Mouse (Mus musculus) left cerebral cortex, adult 8-10 months (tissue): ENCODE results near the gene Eftud2. TPM values are rescaled to one million over a fixed set of nuclear protein-coding genes. Genes with fewer than 3 reads are reported as not detected.
A peak's percentile ranks its signal among the peaks of the same experiment; 100 is the strongest.

Experiments
- DNase-seq, 2 experiments: peaks; one replicate each; pipeline ENCODE4 v3.0.0; 2022; ENCODE audit warnings: low spot score in 2 of 2
- total RNA-seq, 4 experiments: library from RNA; stranded (reverse); gene quantifications; 2 replicates each; pipeline ENCODE4 v1.2.4; 2022

The Eftud2 gene
- total RNA-seq, 4 experiments from 2014 or later: 114 to 136 (median 127) TPM

- no peak for DNase-seq
These were observed 771 bp upstream of the Eftud2 start for GRCm38 (mm10) chr11:102881314-102882198.

DNA sequence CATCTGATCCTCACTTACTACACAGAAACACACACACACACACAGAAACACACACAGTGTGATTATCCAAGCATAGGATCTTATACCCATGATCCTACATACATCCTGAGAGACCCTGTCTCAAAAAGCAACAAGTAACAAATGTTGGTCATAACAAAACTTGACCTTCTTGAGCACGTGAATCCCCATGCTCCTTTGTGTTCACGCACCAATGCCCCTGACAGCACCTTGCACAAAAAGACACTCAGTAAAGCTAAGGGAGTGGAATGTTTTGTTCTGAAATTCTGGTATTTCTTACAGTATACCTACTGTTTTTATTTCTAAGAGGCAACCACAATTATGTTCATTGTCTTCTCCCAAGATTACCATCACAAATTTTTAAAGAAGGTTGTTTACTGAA is 1.2 kb downstream of the Eftud2 start:
- DNase-seq: no peak

DNA sequence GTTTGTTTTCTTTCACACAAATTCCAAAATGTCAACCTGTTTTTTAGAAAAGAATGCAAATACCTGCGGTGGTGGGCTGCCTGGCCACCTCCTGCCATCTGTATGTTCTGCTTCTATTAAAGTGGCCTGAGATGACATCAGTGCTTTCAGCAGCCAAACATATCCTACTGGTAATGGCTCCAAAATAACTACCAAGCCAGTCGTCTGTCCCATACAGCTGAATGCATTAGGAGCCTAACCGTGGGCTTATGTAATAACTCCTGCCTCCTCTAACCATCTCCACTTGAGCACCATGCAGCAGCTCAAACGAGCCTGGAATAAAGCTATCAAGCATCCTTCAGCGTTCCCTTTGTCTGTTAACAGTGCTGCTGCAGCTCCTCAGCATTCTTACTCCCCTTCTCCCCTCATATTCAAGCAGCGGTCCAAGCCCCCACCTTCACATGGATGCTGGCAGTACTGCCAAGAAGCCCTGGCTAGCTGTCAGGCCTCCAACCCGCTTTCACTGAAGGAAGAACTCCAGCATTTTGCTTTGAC is 5.9 kb downstream of the Eftud2 start:
- DNase-seq: peak; percentile 30 to 91

GRCm38 (mm10) chr11:102864272-102864671 is 16.5 kb downstream of the Eftud2 start:
- DNase-seq: no peak

- DNase-seq: peak in 1 of 2 experiments; percentile 70
These were observed 20.9 kb downstream of the Eftud2 start for GRCm38 (mm10) chr11:102859933-102860332.

GRCm38 (mm10) chr11:102858951-102859350 is 21.8 kb downstream of the Eftud2 start:
- DNase-seq: no peak

DNA sequence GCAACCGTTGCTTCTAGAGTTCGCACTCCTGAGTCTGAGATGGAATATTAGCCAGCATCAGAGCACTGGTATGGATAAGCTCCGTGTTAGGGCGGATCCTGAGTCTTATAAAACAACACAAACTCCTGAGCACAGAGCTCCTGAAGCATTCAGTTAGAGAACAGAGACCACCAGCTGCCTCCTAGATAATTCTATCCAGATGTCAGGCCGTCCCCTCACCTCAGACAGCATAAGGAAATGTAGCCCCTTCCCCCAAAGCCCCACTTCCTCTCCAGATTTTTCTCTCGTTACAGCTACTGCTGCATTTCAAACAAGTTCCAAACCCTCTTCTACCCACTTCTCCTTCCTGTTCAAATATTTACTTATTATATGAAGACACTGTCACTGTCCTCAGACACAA is 24.8 kb downstream of the Eftud2 start:
- DNase-seq: no peak

DNA sequence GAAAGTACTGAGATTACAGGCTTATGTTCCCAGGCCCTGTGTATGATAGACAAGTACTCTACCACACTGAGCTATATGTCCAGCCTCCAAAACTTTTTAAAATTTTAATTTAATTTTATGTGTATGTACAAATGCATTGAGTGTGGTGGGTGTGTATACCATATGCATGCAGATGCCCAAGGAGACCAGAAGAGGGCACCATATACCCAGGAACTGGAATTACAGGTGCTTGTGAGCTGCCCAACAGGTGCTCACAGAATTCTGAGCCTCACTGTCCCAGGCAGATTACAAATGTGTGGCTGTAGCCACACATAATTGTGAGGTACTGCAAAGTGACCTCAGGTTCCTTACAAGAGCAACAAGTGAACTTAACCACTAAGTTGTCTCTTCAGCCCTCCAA is 27.0 kb downstream of the Eftud2 start:
- no peak for DNase-seq

- no peak for DNase-seq
These were observed 28.9 kb downstream of the Eftud2 start for GRCm38 (mm10) chr11:102851883-102852282.

GRCm38 (mm10) chr11:102845926-102846325 is 34.9 kb downstream of the Eftud2 start:
- no peak for DNase-seq

DNA sequence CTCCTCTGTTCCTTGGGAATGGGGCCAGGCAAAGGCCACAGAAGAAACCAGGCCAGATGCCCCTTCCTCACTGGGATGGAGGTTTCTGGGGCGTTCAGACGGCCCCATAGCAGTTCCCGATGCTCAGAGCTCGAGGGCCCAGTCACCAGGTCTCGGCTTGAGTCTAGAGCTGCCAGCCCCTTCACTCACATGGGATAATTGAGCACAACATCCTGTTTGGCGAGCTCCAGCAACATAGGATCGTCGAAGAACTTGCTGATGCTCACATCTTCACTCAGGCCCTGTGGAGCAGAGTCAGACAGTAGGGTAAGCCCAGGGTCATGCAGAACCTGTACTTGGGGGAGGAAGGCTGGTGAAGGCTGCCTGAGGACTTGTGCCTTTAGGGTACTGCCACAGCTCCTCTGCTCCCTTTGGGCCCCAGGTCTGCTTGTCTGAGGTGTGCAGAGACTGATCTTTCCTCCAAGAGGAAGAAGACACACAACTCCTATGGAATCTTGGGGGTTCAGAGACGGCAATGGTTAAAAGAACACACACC is 42.1 kb downstream of the Eftud2 start:
- DNase-seq: no peak

DNA sequence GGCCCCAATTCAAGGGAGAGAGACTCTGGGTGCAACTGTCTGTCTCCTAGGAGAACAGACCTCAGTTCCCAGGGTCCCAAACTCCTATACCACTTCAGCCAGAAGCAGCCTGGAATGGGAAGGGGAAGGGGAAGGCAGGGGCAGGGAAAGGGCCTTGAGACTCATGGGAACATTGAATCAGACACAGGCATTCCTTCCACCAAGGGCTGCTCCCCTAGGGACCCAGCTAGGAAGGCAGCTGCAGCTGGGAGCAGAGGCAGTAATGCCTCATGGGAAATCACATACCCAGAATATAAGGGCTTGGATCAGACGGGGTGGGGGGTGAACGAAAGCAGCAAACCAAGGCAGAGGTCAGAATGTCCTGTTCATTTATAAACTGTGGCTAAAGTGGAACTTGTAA is 42.7 kb downstream of the Eftud2 start:
- DNase-seq: no peak

DNA sequence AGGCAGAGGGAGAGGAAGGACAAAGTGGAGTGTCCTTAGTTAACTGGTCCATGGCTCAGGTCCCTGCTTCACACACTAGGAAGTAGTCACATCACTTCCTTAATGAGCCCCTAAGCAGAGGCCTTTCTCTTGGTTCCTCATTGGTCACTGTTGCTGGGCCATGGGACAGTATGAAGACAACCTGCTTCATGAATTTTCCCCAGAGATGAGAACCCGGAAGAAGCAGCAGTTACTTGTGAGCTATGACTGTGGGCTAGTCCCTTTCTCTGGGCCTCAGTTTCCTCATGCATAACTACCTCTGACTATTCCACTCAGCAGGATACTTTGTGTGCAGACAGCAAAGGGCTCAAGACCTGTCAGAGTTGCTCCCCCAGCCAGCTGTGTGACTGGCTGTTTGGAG is 43.4 kb downstream of the Eftud2 start:
- DNase-seq: no peak

GRCm38 (mm10) chr11:102836146-102836545 is 44.6 kb downstream of the Eftud2 start:
- DNase-seq: no peak

DNA sequence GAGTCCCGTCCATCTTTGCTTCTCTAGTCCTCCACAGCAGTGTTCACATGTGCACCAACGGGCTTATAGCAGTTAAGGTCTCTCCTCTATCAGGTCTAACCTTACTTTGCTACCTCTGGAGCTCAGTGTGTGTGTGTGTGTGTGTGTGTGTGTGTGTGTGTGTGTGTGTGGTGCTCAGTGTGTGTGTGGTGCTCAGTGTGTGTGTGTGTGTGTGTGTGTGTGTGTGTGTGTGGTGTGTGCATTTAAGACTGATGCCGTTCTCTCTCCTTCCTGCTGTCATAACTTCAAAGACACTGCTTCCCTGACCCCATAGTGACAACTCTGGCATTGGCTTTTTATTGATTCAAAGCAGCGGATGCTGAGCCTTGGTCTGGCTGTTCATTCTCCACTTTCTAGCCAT is 45.2 kb downstream of the Eftud2 start, which contains the start of gene Higd1b:
Higd1b (plus strand) TSS at position 301 of the 400 bp plus-strand sequence.
- DNase-seq: no peak

- DNase-seq: no peak
These were observed 46.6 kb downstream of the Eftud2 start for GRCm38 (mm10) chr11:102834219-102834618.

DNA sequence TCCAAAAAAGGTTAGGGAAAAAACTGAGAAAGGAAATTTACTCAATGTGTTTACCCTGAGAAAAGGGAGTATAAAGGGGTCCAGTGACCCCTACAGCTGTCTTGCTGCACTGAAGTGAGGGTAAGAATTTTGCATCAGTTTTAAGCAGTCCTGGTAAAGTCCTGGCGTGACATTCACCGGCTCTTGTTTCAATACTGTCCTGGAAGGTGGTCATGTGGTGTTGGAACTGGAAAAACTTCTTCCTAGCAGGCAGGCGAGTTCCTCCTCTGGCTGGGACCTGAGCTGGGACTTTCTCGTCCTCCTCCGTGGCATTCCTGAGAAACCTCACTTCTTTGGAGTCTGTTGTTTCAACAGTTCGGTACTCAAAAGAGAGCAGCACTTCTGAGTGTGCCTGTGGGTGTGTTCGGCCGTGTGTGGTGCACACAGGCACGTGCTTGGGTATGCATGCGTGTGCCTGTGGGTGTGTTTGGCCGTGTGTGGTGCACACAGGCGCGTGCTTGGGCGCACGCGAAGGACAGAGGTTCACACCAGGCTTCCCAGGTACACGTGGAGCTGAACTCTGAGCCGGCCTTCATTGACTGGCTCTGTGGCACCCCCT is 48.0 kb downstream of the Eftud2 start:
- no peak for DNase-seq

DNA sequence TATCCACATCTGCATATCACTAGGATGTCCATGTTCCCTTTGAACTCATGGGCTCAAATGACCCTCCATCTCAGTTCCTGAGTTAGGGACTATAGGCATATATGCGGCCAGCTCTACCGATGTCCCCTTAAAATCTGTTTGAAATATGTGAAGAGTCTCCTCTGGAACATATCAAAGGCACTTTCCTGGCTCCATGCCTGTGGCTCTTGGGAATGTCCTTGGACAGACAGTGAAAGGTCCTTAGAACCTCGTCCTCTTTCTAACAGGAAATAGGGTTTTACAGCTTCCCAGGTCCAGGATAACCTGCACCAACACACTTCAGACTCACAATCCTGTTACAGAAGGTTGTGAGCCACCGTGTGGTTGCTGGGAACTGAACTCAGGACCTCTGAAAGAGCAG is 50.5 kb downstream of the Eftud2 start:
- DNase-seq: no peak

DNA sequence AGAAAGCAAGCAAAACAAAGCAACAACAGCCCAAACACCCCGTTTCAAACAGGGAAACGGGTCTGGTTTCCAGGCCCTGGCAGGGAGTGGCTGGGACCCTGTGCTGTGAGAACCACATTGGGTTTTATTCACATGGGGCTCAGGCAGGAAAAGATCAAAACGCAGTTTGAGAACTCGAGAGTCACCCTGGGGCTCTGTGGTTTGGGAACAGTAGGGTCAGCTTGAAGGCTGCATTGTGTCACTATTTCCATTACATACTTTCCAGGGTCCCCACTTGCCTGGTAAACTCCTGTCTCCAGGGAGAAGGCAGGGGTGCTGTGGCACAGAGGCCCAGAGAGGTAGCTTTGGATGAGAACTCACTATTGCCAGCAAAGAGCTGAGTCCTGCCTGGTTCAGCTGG is 53.7 kb downstream of the Eftud2 start:
- DNase-seq: no peak

GRCm38 (mm10) chr11:102826476-102826875 is 54.3 kb downstream of the Eftud2 start:
- DNase-seq: no peak

DNA sequence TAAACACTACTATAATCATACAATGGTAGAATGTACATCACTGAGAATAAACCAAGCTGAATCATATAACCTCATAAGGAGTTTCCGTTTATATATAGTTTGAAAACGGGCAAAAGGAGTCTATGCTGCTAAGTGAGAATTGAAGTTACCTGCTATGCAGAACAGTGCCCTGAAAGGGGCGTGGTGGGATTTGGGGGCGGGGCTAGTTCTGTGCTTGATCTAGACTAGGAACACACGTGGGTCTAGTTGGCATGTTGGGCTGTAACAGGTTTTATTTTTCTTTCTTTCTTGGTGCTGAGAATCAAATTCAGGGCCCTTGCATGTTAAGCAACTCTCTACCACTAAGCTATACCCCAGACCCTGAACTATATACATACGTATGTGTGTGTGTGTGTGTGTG is 59.6 kb downstream of the Eftud2 start:
- no peak for DNase-seq

- DNase-seq: no peak
These were observed 60.4 kb downstream of the Eftud2 start for GRCm38 (mm10) chr11:102820432-102820831.
